Comparison of ENCODE assay signal across 16 mouse cellular contexts in genomic region chr19:45447886-45448285, GRCm38 (mm10).
DNase-seq lines count a peak whose midpoint lies in the region; ATAC-seq lines count a peak whose summit lies in the region.
"Had no signal": no experiment of that assay in that cellular context is flagged by ENCODE, and none has a peak within 500 bp of the region (broad histone marks: within the 10 kb centered on the region; RNA-seq: fewer than 3 reads in every experiment).

No protein-coding gene starts in this region.

- H3K27me3 ChIP-seq in heart, embryonic 11.5 days (ENCODE audit: control insufficient read depth, insufficient read depth, low read length), result no peaks in the 10 kb centered on the region
- no peaks in the 10 kb centered on the region for H3K27me3 ChIP-seq in liver, embryonic 12.5 days (replicated peaks)
- H3K27me3 ChIP-seq: embryonic facial prominence, embryonic 15.5 days; hindbrain, embryonic 15.5 days; lung, embryonic 15.5 days; midbrain, embryonic 15.5 days had no signal

- intact Hi-C loops in heart, postnatal 10 days (cut with DNase I), result no loop called here

- H3K4me1 ChIP-seq in heart, embryonic 11.5 days (ENCODE audit: control insufficient read depth, insufficient read depth, low read length), result 0 out of 2 replicates have a peak, but pooled peaks cover 4% of the 10 kb centered on the region
- H3K4me1 ChIP-seq in liver, embryonic 12.5 days, result peaks cover 57% of the 10 kb centered on the region

- no peaks in the 10 kb centered on the region for H3K36me3 ChIP-seq in heart, embryonic 11.5 days (ENCODE audit: control insufficient read depth, insufficient read depth, low read length)
- H3K36me3 ChIP-seq in liver, embryonic 12.5 days, result peaks cover 22% of the 10 kb centered on the region
- H3K36me3 ChIP-seq: embryonic facial prominence, embryonic 15.5 days; lung, embryonic 15.5 days; midbrain, embryonic 15.5 days had no signal

- H3K9ac ChIP-seq in heart, embryonic 11.5 days (ENCODE audit: low read depth, low read length), result no peak overlapping the region
- peak overlapping the region; percentile 83 for H3K9ac ChIP-seq in liver, embryonic 12.5 days
- H3K9ac ChIP-seq: embryonic facial prominence, embryonic 15.5 days; hindbrain, embryonic 15.5 days; lung, embryonic 15.5 days; midbrain, embryonic 15.5 days had no signal

- no peak for DNase-seq in heart, postnatal 10 days
- DNase-seq in 3T3-L1 (ENCODE audit: low read depth, low spot score) (peak; percentile 24), NIH3T3 (ENCODE audit: low read depth) (peak; percentile 19)
- DNase-seq in gastrocnemius, adult 18-20 months (ENCODE audit: low spot score), result no peak
- DNase-seq in frontal cortex, postnatal 36 days (ENCODE audit: low spot score in 2 of 2), result no peak
- DNase-seq: cerebellum, adult 18-20 months; kidney, adult 11 months; kidney, postnatal 10 days; right cerebral cortex, postnatal 4 days; thymus, adult 18-20 months had no signal

- H3K4me2 ChIP-seq in heart, embryonic 11.5 days, result peak overlapping the region; percentile 45
- H3K4me2 ChIP-seq in liver, embryonic 12.5 days, result peak overlapping the region; percentile 71
- H3K4me2 ChIP-seq: embryonic facial prominence, embryonic 15.5 days; hindbrain, embryonic 15.5 days; lung, embryonic 15.5 days; midbrain, embryonic 15.5 days had no signal

- ATAC-seq in heart, embryonic 11.5 days (replicated peaks; ENCODE audit: insufficient number of reproducible peaks, low FRiP score, low TSS enrichment), result no peak
- ATAC-seq in liver, embryonic 12.5 days, result no peak
- ATAC-seq: midbrain, embryonic 15.5 days had no signal

- 82% methylated on average over 1 of the region's 1 CpGs for WGBS in heart, embryonic 11.5 days (ENCODE audit: insufficient replicate concordance)
- WGBS in liver, embryonic 12.5 days (ENCODE audit: insufficient replicate concordance), result 95% methylated on average over 1 of the region's 1 CpGs

- H3K27ac ChIP-seq in heart, embryonic 11.5 days (ENCODE audit: low read depth, low read length), result no peak overlapping the region
- H3K27ac ChIP-seq in liver, embryonic 12.5 days, result peak overlapping the region; percentile 99
- H3K27ac ChIP-seq: embryonic facial prominence, embryonic 15.5 days; lung, embryonic 15.5 days had no signal

- no peaks in the 10 kb centered on the region for H3K9me3 ChIP-seq in heart, embryonic 11.5 days (replicated peaks; ENCODE audit: control insufficient read depth, low read length)
- H3K9me3 ChIP-seq in liver, embryonic 12.5 days (replicated peaks), result no peaks in the 10 kb centered on the region
- H3K9me3 ChIP-seq: embryonic facial prominence, embryonic 15.5 days; hindbrain, embryonic 15.5 days; lung, embryonic 15.5 days; midbrain, embryonic 15.5 days had no signal

- H3K4me3 ChIP-seq in heart, embryonic 11.5 days (ENCODE audit: low read depth, low read length), result 0 out of 2 replicates have a peak overlapping the region, but pooled peaks have one; percentile 20
- H3K4me3 ChIP-seq in liver, embryonic 12.5 days, result peak overlapping the region; percentile 65
- H3K4me3 ChIP-seq: embryonic facial prominence, embryonic 15.5 days; hindbrain, embryonic 15.5 days; lung, embryonic 15.5 days; midbrain, embryonic 15.5 days had no signal

Comparison
In these comparisons a context has a peak if more than half of its experiments do, and no peak if none do; other contexts are left out.
1. DNase-seq: peak in 3T3-L1 (single experiment) and NIH3T3 (single experiment); none in heart, postnatal 10 days (0 of 2), gastrocnemius, adult 18-20 months (single experiment) and frontal cortex, postnatal 36 days (0 of 2).